Mouse (Mus musculus) spleen, adult 2 months (tissue): ENCODE results near the gene Pdzk1ip1.

Experiments
- CTCF ChIP-seq: fragments of 200-500 bp; IDR thresholded peaks from 2 replicates; pipeline ENCODE4 v1.5.1; 2011; ENCODE audit warnings: mild to moderate bottlenecking, inconsistent platforms; ENCODE audit not compliant: insufficient read depth, insufficient read length, insufficient replicate concordance; ENCODE audit errors: extremely low read depth
- POLR2A ChIP-seq: fragments of 200-500 bp; IDR thresholded peaks from 2 replicates; pipeline ENCODE4 v1.6.1; 2011; ENCODE audit warnings: low read depth, low read length, inconsistent platforms

- TF ChIP-seq CTCF (no peak), POLR2A (no peak)
Measured at GRCm38 (mm10) chr4:115062540-115062874, 26.0 kb upstream of the Pdzk1ip1 start.
